Mouse (Mus musculus) frontal cortex, postnatal 36 days (tissue): ENCODE measurements around the gene Tnfsf15.

Experiments used
- DNase-seq, 2 experiments: peaks; one replicate each; pipeline ENCODE4 v3.0.0; 2022; ENCODE audit warnings: low spot score in 2 of 2

Tnfsf15 gene

GRCm38 (mm10) chr4:63742101-63742500, 2.8 kb downstream of the Tnfsf15 start:
- DNase-seq = no peak

- no peak for DNase-seq
Measured at GRCm38 (mm10) chr4:63740761-63741160, 4.2 kb downstream of the Tnfsf15 start.

GRCm38 (mm10) chr4:63740001-63740400, 4.9 kb downstream of the Tnfsf15 start:
- no peak for DNase-seq

- peak in 1 of 2 experiments; percentile 20 for DNase-seq
Measured at GRCm38 (mm10) chr4:63739524-63739923, 5.4 kb downstream of the Tnfsf15 start.

GRCm38 (mm10) chr4:63738364-63738997, 6.4 kb downstream of the Tnfsf15 start:
- DNase-seq = no peak

GRCm38 (mm10) chr4:63731299-63731698, 13.6 kb downstream of the Tnfsf15 start:
- DNase-seq = no peak

- DNase-seq = no peak
Measured at GRCm38 (mm10) chr4:63726727-63727126, 18.2 kb downstream of the Tnfsf15 start.

GRCm38 (mm10) chr4:63725981-63726380, 18.9 kb downstream of the Tnfsf15 start:
- DNase-seq = no peak

GRCm38 (mm10) chr4:63717922-63718643, 26.8 kb downstream of the Tnfsf15 start:
- no peak for DNase-seq

GRCm38 (mm10) chr4:63711886-63712285, 33.0 kb downstream of the Tnfsf15 start:
- no peak for DNase-seq

GRCm38 (mm10) chr4:63710431-63711220, 34.3 kb downstream of the Tnfsf15 start:
- DNase-seq = no peak

- no peak for DNase-seq
Measured at GRCm38 (mm10) chr4:63706279-63706971, 38.5 kb downstream of the Tnfsf15 start.

- DNase-seq = no peak
Measured at GRCm38 (mm10) chr4:63704232-63704631, 40.7 kb downstream of the Tnfsf15 start.

- DNase-seq = no peak
Measured at GRCm38 (mm10) chr4:63703686-63704085, 41.2 kb downstream of the Tnfsf15 start.

- DNase-seq = no peak
Measured at GRCm38 (mm10) chr4:63702006-63702704, 42.8 kb downstream of the Tnfsf15 start.

GRCm38 (mm10) chr4:63699749-63700148, 45.2 kb downstream of the Tnfsf15 start:
- DNase-seq = no peak

- no peak for DNase-seq
Measured at GRCm38 (mm10) chr4:63696921-63697320, 48.0 kb downstream of the Tnfsf15 start.

- DNase-seq = no peak
Measured at GRCm38 (mm10) chr4:63692351-63692750, 52.6 kb downstream of the Tnfsf15 start.

GRCm38 (mm10) chr4:63687429-63687828, 57.5 kb downstream of the Tnfsf15 start:
- DNase-seq = no peak

- DNase-seq = peak in 1 of 2 experiments; percentile 30
Measured at GRCm38 (mm10) chr4:63686157-63686556, 58.8 kb downstream of the Tnfsf15 start.

- DNase-seq = no peak
Measured at GRCm38 (mm10) chr4:63685253-63685525, 59.7 kb downstream of the Tnfsf15 start.
